Mouse (Mus musculus) spleen, adult 2 months (tissue): Measurements from ENCODE around the gene Fam167b. TPM values are rescaled to one million over a fixed set of nuclear protein-coding genes. Genes with fewer than 3 reads are reported as not detected.

Experiments used
- DNase-seq, 2 experiments: peaks; one replicate each; pipeline versions ENCODE4 v3.0.0 to v3.0.0-alpha.2; 2012 to 2021; ENCODE audit warnings: low spot score in 2 of 2, low read depth in 1 of 2
- H3K27ac ChIP-seq: fragments of 200-500 bp; 2 replicates; pipeline ENCODE4 v1.5.1; 2012; ENCODE audit warnings: low read length, inconsistent platforms; ENCODE audit not compliant: insufficient read depth
- H3K27me3 ChIP-seq: fragments of 200-500 bp; 2 replicates; pipeline ENCODE4 v1.6.1; 2012; ENCODE audit warnings: mild to moderate bottlenecking, moderate library complexity, low read length, inconsistent platforms; ENCODE audit not compliant: control insufficient read depth, insufficient read depth
- H3K36me3 ChIP-seq: fragments of 200-500 bp; 2 replicates; pipeline ENCODE4 v1.6.1; 2012; ENCODE audit warnings: mild to moderate bottlenecking, low read length, inconsistent platforms; ENCODE audit not compliant: control insufficient read depth, insufficient read depth
- H3K4me1 ChIP-seq: fragments of 200-500 bp; 2 replicates; pipeline ENCODE4 v1.6.1; 2011; ENCODE audit warnings: inconsistent platforms; ENCODE audit not compliant: control insufficient read depth, insufficient read depth, insufficient read length
- H3K4me3 ChIP-seq: fragments of 200-500 bp; 2 replicates; pipeline ENCODE4 v1.5.1; 2011; ENCODE audit warnings: mild to moderate bottlenecking, inconsistent platforms; ENCODE audit not compliant: insufficient read depth, insufficient read length; ENCODE audit errors: extremely low read depth
- CTCF ChIP-seq: fragments of 200-500 bp; IDR thresholded peaks from 2 replicates; pipeline ENCODE4 v1.5.1; 2011; ENCODE audit warnings: mild to moderate bottlenecking, inconsistent platforms; ENCODE audit not compliant: insufficient read depth, insufficient read length, insufficient replicate concordance; ENCODE audit errors: extremely low read depth
- POLR2A ChIP-seq: fragments of 200-500 bp; IDR thresholded peaks from 2 replicates; pipeline ENCODE4 v1.6.1; 2011; ENCODE audit warnings: low read depth, low read length, inconsistent platforms
- WGBS: fragments of 180-500 bp; shearing (Covaris S2); methylation state at CpG from one replicate; pipeline ENCODE4 v1.1.7; 2018; 5-methylcytosine and 5-hydroxymethylcytosine counted together
- polyA plus RNA-seq: library from polyadenylated mRNA; depleted of rRNA; stranded (reverse); fragments of >200 nt; gene quantifications from 2 replicates; pipeline ENCODE4 v1.2.3, GENCODE M21; 2012

Fam167b gene
- polyA plus RNA-seq, 1 experiment, result 10.9 TPM

DNA sequence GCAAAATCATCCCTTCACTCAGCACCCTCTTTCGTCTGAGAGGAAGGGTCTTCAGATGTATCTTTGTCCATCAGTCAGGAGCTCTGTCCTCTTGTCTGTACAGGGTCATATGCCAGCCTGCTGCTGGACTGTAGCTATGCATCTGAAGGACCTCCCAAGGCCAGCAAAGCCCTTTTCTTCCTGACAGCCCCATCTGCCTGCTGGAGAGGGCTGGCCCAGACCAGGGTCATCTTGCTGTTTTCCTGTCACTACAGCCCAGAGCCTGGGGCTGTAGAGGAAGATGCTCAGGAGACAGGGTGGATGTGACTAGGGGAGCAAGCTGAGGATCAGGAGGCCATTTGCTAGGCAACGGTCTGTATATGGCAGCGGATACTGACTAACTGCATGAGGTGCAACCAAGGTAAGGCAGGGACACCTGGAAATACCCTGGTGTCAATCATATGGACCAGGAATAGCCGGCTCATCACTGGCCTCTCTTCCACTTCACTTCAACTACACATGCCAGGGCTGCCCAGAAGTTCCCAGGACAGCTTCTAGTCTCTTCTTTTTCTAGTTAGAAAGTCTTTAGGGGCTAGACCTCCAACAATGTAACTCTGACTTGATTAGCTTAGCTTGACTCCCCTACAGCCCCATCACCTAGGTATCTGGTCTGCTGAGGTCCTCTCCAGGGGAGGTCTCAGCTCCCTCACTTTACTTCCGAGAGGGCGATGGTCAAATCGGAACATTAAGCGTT lies 44.6 kb upstream of the Fam167b start:
- Histone ChIP-seq H3K4me1 (peaks cover 11% of the 10 kb centered on the region; the same call in 1 of the 2 replicates), H3K36me3 (peaks cover 3% of the 10 kb centered on the region; the same call in 1 of the 2 replicates), H3K27me3 (no peaks in the 10 kb centered on the region), H3K4me3 (peak overlapping the region; percentile 85), H3K27ac (peak overlapping the region; percentile 20)
- DNase-seq, result no peak
- no peak for TF ChIP-seq CTCF
- no peak for TF ChIP-seq POLR2A
- 24% methylated on average over 8 of the region's 8 CpGs for WGBS

DNA sequence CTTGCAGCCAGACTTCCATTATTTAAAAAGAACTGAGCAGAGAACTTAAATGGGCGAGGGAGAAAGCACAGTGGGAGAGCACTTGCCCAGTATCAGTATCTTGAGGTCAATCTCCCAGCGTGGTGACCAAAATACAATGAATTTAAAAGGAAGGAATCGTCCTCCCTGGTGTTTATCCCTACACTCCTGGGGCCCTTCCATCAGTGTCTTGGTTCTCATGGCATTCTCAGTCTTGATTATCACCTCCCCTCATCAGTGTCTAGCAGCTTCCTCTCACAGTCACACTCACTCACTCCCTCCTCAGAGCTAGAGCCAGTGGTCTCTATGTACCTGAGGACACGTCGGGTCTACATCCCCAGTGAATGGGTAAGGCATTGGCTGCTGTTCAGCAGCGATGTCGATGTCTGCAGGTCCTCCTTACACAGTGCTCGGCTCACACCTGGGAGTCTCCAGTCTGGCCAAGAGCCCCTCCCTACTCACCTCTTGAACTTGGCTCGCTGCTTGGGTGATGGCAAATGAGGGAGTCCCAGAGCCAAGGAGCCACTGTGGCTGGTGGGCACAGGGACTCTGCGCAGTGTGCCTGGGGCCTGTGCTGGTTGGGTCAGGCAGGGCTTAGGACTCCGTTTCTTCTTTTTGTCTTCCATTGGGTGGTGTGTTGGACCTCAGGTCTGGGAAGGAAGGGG lies 43.9 kb upstream of the Fam167b start:
- peak overlapping the region; percentile 85; the same call in 1 of the 2 replicates for H3K4me3 ChIP-seq
- WGBS, result 88% methylated on average over 11 of the region's 11 CpGs
- no peaks in the 10 kb centered on the region; the same call in 1 of the 2 replicates for H3K36me3 ChIP-seq

DNA sequence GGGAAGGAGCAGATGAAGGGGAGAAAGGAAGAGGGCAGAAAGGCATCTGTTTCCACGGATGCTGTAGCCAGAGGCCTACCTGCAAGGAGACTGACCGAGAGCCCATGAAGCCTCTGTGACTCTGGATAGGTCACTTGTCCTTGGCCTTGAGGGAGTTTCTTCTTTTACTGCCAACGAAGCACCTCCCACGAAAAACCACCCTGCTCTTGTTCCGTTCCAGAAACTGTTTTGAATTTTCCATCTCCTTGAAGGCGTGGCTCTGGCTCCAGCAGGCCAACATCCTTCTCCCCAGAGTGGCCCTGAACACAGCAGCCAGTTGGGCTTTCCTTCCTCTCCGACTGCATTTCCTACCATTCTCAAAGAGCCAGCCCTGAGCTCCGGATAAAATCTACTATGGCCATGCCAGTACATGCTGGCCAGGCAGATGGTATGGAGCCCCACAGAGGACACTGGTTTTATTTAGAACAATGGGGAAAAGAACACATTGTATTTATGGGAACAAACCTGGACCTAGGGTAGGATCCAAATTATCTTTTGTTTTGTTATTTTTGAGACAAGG lies 43.0 kb upstream of the Fam167b start:
- H3K4me3 ChIP-seq, result peak overlapping the region; percentile 15; the same call in 1 of the 2 replicates
- H3K36me3 ChIP-seq, result no peaks in the 10 kb centered on the region; the same call in 1 of the 2 replicates
- WGBS, result 69% methylated on average over 8 of the region's 8 CpGs
- H3K27ac ChIP-seq, result peak overlapping the region; percentile 37
- DNase-seq, result no peak
- TF ChIP-seq CTCF (no peak), POLR2A (no peak)
- H3K4me1 ChIP-seq, result peaks cover 12% of the 10 kb centered on the region; the same call in 1 of the 2 replicates
- no peaks in the 10 kb centered on the region for H3K27me3 ChIP-seq

More for the DNA sequence above, 43.9 kb upstream of the Fam167b start:
- DNase-seq, result no peak
- Histone ChIP-seq H3K27ac (peak overlapping the region; percentile 20), H3K4me1 (peaks cover 12% of the 10 kb centered on the region; the same call in 1 of the 2 replicates), H3K27me3 (no peaks in the 10 kb centered on the region)
- TF ChIP-seq POLR2A (no peak), CTCF (no peak)

DNA sequence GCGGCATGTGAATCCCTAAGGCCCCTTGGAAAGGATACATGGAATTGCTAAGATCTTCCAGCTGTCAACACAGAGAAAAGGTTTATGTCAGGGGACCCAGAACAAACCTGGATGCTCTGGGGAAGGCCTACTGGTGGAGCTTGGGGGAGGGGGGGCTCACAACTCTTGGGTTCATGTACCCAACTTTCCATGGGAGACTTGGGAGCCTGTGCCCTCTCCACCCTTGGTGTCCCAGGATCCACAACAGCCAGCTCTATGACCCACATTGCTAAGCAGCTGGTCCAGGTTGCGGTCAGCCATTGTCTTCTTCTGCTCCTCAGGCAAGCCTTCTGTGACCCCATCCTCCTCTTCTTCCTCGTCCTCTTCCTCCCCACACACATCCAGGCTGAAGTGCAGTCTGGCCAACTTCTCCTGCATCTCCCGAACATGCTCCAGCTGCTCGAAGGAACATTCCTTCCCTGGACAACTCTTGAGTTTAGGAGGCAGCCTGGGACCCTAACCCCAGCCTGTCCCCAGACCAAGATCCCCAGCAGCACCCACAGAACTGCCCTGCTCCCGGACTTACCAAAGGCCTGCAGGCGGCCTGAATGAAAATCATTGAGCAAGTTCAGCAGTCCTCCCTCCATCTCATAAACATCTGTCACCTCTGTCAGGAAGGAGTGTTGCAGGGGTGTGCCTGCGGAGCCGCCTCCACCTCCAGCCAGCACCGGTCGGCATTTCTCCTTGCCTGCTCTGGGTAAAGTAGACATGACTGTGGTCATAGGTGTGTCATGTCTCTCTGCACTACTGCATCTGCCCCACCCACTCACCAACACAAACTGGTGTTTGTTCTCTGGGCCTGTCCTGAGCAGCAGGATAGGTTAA lies 42.3 kb upstream of the Fam167b start:
- no peak for DNase-seq
- Histone ChIP-seq H3K4me3 (peak overlapping the region; percentile 15; the same call in 1 of the 2 replicates), H3K4me1 (peaks cover 12% of the 10 kb centered on the region; the same call in 1 of the 2 replicates), H3K27ac (peak overlapping the region; percentile 37), H3K36me3 (no peaks in the 10 kb centered on the region; the same call in 1 of the 2 replicates), H3K27me3 (no peaks in the 10 kb centered on the region)
- TF ChIP-seq CTCF (no peak), POLR2A (no peak)
- 91% methylated on average over 11 of the region's 11 CpGs for WGBS

DNA sequence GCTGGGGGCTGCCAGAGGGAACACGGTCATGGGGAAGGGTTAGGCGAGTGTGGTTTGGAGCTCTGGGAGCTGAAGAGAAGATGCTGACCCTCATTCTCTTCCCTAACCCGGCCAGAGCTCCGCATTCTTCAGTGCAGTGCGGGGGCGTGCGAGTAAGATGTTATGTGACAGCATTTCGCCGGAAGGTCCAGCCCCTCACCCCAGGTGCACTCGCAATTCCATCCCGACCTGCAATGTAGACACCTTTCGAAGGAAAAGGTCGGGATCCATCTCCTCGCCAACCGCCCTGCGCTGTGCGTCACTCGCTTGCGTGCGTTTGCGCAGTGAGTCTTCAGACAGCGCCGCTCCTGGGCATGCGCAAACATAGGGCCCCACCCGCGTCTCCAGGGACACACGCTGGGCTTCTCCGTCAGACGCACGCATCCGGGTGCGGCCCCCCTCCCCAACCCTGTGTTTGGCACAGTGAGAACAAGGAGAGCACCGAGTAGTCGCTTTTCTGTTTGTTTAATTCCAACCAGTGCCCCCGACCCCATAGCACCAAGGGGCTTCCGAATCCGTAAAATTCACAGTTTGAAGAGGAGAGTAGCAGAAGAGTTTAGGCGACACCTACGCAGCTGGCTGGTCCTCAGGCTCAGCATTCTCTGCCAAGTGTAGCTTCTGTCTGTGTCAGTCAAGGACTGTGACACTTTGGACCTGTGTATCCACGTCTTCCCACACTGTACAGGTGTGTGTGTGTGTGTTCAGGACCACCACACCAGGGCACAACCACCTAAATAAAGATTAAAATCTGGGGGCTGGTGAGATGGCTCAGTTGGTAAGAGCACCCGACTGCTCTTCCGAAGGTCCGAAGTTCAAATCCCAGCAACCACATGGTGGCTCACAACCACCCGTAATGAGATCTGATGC lies 40.7 kb upstream of the Fam167b start, which contains the start of gene Iqcc:
Gene Iqcc (minus strand): TSS at position 314 of the 906 bp plus-strand sequence.
- Histone ChIP-seq H3K27me3 (no peaks in the 10 kb centered on the region), H3K4me3 (peak within 1 kb of the TSS; percentile 86), H3K36me3 (no peaks in the 10 kb centered on the region; the same call in 1 of the 2 replicates), H3K4me1 (peaks cover 8% of the 10 kb centered on the region; the same call in 1 of the 2 replicates), H3K27ac (peak within 1 kb of the TSS; percentile 79)
- DNase-seq, result peak; percentile 88 to 97
- TF ChIP-seq CTCF (no peak), POLR2A (peak; percentile 92)
- 5% methylated on average over 44 of the region's 44 CpGs for WGBS
